Mouse (Mus musculus) midbrain, embryonic 15.5 days (tissue): ENCODE results near the gene BC003965. TPM values are rescaled to one million over a fixed set of nuclear protein-coding genes. Genes with fewer than 3 reads are reported as not detected.

Experiments
- polyA plus RNA-seq: library from polyadenylated mRNA; unstranded; fragments of >200 nt; fragmentation: Nextera tagmentation; extraction: Ambion mirVana; gene quantifications from 2 replicates; pipeline ENCODE4 v1.2.1, GENCODE M21; 2015

BC003965 gene
- polyA plus RNA-seq, 1 experiment from 2014 or later, result 34.4 TPM

Other genes with a start within 250 kb of the BC003965 start
- 99.5 and 112 TPM in 2 replicates for gene Mapk8ip3, start 247.6 kb upstream of the BC003965 start, polyA plus RNA-seq
- 102 and 103 TPM in 2 replicates for gene Jpt2, start 223.9 kb upstream of the BC003965 start, polyA plus RNA-seq
- gene Cramp1l, start 168.8 kb upstream of the BC003965 start, polyA plus RNA-seq, result 6.3 and 7.1 TPM in 2 replicates
- 20.0 and 22.5 TPM in 2 replicates for gene Ift140, start 168.5 kb upstream of the BC003965 start, polyA plus RNA-seq
- gene Tmem204, start 101.0 kb upstream of the BC003965 start, polyA plus RNA-seq, result 12.6 and 13.0 TPM in 2 replicates
- gene Telo2, start 68.6 kb upstream of the BC003965 start, polyA plus RNA-seq, result 57.8 and 67.0 TPM in 2 replicates
- gene Ptx4, start 63.8 kb upstream of the BC003965 start, polyA plus RNA-seq, result not detected in 2 replicates
- gene Clcn7, start 51.2 kb upstream of the BC003965 start, polyA plus RNA-seq, result 35.0 and 36.3 TPM in 2 replicates
- not detected in 2 replicates for gene Ccdc154, start 22.1 kb upstream of the BC003965 start, polyA plus RNA-seq
- not detected in 2 replicates for gene Gm38655, start 9.1 kb upstream of the BC003965 start, polyA plus RNA-seq
- gene Unkl, start 3.8 kb downstream of the BC003965 start, polyA plus RNA-seq, result 17.1 TPM in 2 replicates
- 96.0 and 108 TPM in 2 replicates for gene Gnptg, start 55.6 kb downstream of the BC003965 start, polyA plus RNA-seq
- gene Tsr3, start 55.6 kb downstream of the BC003965 start, polyA plus RNA-seq, result 62.7 and 62.9 TPM in 2 replicates
- gene Baiap3, start 71.8 kb downstream of the BC003965 start, polyA plus RNA-seq, result 26.8 and 30.3 TPM in 2 replicates
- gene Ube2i, start 90.1 kb downstream of the BC003965 start, polyA plus RNA-seq, result 503 and 512 TPM in 2 replicates
- gene Prss34, start 113.8 kb downstream of the BC003965 start, polyA plus RNA-seq, result 0.23 TPM in 1 of 2 replicates, not detected in the other
- gene Prss28, start 124.1 kb downstream of the BC003965 start, polyA plus RNA-seq, result not detected in 2 replicates
- gene Prss29, start 134.1 kb downstream of the BC003965 start, polyA plus RNA-seq, result not detected in 2 replicates
- not detected in 2 replicates for gene Tpsab1, start 161.0 kb downstream of the BC003965 start, polyA plus RNA-seq
- gene Tpsb2, start 181.8 kb downstream of the BC003965 start, polyA plus RNA-seq, result 0.15 and 0.70 TPM in 2 replicates
- 0.79 and 0.93 TPM in 2 replicates for gene Tpsg1, start 184.7 kb downstream of the BC003965 start, polyA plus RNA-seq
- gene Cacna1h, start 249.2 kb downstream of the BC003965 start, polyA plus RNA-seq, result 14.2 and 15.7 TPM in 2 replicates